Mouse (Mus musculus): ENCODE measurements at regions not wholly inside any gene's neighbourhood (a gene's known extent, or its start where the extent isn't known, plus 50 kb on each side); places are given as distances from the start of the nearest gene placed in this dataset.

- no peak for ATAC-seq (replicated peaks; ENCODE audit: low FRiP score, low TSS enrichment, poor library complexity, severe bottlenecking)
Observed at GRCm38 (mm10) chr5:141131906-141132305, 109.4 kb upstream of the Sdk1 start.

- ATAC-seq (replicated peaks; ENCODE audit: low FRiP score, low TSS enrichment, poor library complexity, severe bottlenecking): no peak
Observed at GRCm38 (mm10) chr5:141136239-141136638, 105.1 kb upstream of the Sdk1 start.

- no peak for ATAC-seq (replicated peaks; ENCODE audit: low FRiP score, low TSS enrichment, poor library complexity, severe bottlenecking)
Observed at GRCm38 (mm10) chr5:141137716-141138115, 103.6 kb upstream of the Sdk1 start.

- ATAC-seq (replicated peaks; ENCODE audit: low FRiP score, low TSS enrichment, poor library complexity, severe bottlenecking): no peak
Observed at GRCm38 (mm10) chr5:141138771-141139360, 102.4 kb upstream of the Sdk1 start.

GRCm38 (mm10) chr5:141139361-141139912 lies 101.9 kb upstream of the Sdk1 start:
- no peak for ATAC-seq (replicated peaks; ENCODE audit: low FRiP score, low TSS enrichment, poor library complexity, severe bottlenecking)

- ATAC-seq (replicated peaks; ENCODE audit: low FRiP score, low TSS enrichment, poor library complexity, severe bottlenecking): no peak
Observed at GRCm38 (mm10) chr5:141160391-141160790, 80.9 kb upstream of the Sdk1 start.

- ATAC-seq (replicated peaks; ENCODE audit: low FRiP score, low TSS enrichment, poor library complexity, severe bottlenecking): no peak
Observed at GRCm38 (mm10) chr5:141160956-141161355, 80.3 kb upstream of the Sdk1 start.

- no peak for ATAC-seq (replicated peaks; ENCODE audit: low FRiP score, low TSS enrichment, poor library complexity, severe bottlenecking)
Observed at GRCm38 (mm10) chr5:141182442-141182841, 58.8 kb upstream of the Sdk1 start.

- no peak for ATAC-seq (replicated peaks; ENCODE audit: low FRiP score, low TSS enrichment, poor library complexity, severe bottlenecking)
Observed at GRCm38 (mm10) chr5:141189033-141189432, 52.3 kb upstream of the Sdk1 start.

Measured in megakaryocyte-erythroid progenitor cell, adult 5-6 weeks (primary cell).